13 mouse cellular contexts compared by ENCODE assay signal in the genomic region with DNA sequence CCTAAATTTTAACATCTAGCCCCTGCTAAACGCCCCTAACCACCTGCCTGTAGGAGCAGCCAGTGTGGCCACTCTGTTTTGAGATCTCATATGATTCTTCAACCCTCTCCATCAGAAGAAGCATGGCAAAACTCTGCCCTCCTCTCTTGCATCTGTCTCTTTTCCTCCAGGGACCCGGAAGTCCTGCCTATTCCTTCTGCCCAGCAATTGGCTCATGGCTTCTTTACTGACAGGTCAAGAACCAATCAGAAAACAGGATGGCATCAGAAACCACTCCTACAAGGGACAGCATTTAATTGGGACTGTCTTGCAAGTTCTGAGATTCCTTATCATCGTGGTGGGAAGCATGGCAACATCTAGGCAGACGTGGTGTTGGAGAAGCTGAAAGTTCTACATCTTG. TPM values are rescaled to one million over a fixed set of nuclear protein-coding genes. Genes with fewer than 3 reads are reported as not detected.
DNase-seq lines count a peak whose midpoint lies in the region; ATAC-seq and TF ChIP-seq lines count a peak whose summit lies in the region.
"Had no signal": no experiment of that assay in that cellular context is flagged by ENCODE, and none has a peak within 500 bp of the region (broad histone marks: within the 10 kb centered on the region; RNA-seq: fewer than 3 reads in every experiment).

No protein-coding gene starts in this region.

- no peaks in the 10 kb centered on the region for H3K27me3 ChIP-seq in kidney, embryonic 16.5 days (ENCODE audit: insufficient read depth, low read length)
- no peaks in the 10 kb centered on the region for H3K27me3 ChIP-seq in E14TG2a.4 (ENCODE audit: insufficient read depth, low read length)
- H3K27me3 ChIP-seq in midbrain, embryonic 12.5 days, result no peaks in the 10 kb centered on the region
- H3K27me3 ChIP-seq: Patski had no signal

- H3K4me2 ChIP-seq in kidney, embryonic 16.5 days (replicated peaks; ENCODE audit: low read depth, low read length), result peak overlapping the region; percentile 21; the same call in 1 of the 2 replicates
- H3K4me2 ChIP-seq in midbrain, embryonic 12.5 days (replicated peaks), result peak overlapping the region; percentile 24; the same call in 1 of the 2 replicates

- TF ChIP-seq CTCF in E14TG2a.4 (conservative IDR thresholded peaks at IDR 0.05; ENCODE audit: low read length), result no peak

- 54% methylated on average over 4 of the region's 4 CpGs for WGBS in kidney, embryonic 16.5 days
- WGBS in midbrain, embryonic 12.5 days, result 50% methylated on average over 4 of the region's 4 CpGs

- no peak for DNase-seq in kidney, adult 11 months
- DNase-seq in MEL-GATA-1-ER (ENCODE audit: extremely low read depth, low read depth), result peak; percentile 90
- DNase-seq in layer of hippocampus, postnatal 36 days, result no peak
- no peak for DNase-seq in layer of hippocampus, adult 9-10 months (ENCODE audit: low spot score)
- DNase-seq: adrenal gland, postnatal 36 days; cerebellum, adult 9-10 months; gastrocnemius, adult 2 months; kidney, postnatal 36 days; thymus, adult 18-20 months had no signal

- no peaks in the 10 kb centered on the region for H3K4me1 ChIP-seq in kidney, embryonic 16.5 days (ENCODE audit: insufficient read depth, low read length)
- H3K4me1 ChIP-seq in E14TG2a.4 (replicated peaks; ENCODE audit: low read depth, low read length), result peaks cover 14% of the 10 kb centered on the region
- no peaks in the 10 kb centered on the region for H3K4me1 ChIP-seq in midbrain, embryonic 12.5 days

- no peak for ATAC-seq in kidney, embryonic 16.5 days (ENCODE audit: low FRiP score, low TSS enrichment)
- no peak for ATAC-seq in midbrain, embryonic 12.5 days (ENCODE audit: low FRiP score, low read depth)
- ATAC-seq: Patski had no signal

- H3K9ac ChIP-seq in kidney, embryonic 16.5 days (replicated peaks; ENCODE audit: low read length), result no peak overlapping the region
- H3K9ac ChIP-seq in midbrain, embryonic 12.5 days (replicated peaks), result no peak overlapping the region

- H3K4me3 ChIP-seq in kidney, embryonic 16.5 days (ENCODE audit: low read length), result no peak overlapping the region
- H3K4me3 ChIP-seq in E14TG2a.4 (replicated peaks; ENCODE audit: low read length), result peak overlapping the region; percentile 80
- 0 out of 2 replicates have a peak overlapping the region, but pooled peaks have one; percentile 10 for H3K4me3 ChIP-seq in midbrain, embryonic 12.5 days
- H3K4me3 ChIP-seq: gastrocnemius, adult 2 months had no signal

- H3K36me3 ChIP-seq in kidney, embryonic 16.5 days (ENCODE audit: insufficient read depth, low read length), result no peaks in the 10 kb centered on the region
- H3K36me3 ChIP-seq in E14TG2a.4 (ENCODE audit: insufficient read depth, low read length), result no peaks in the 10 kb centered on the region
- H3K36me3 ChIP-seq in midbrain, embryonic 12.5 days, result no peaks in the 10 kb centered on the region

- no peak overlapping the region for H3K27ac ChIP-seq in kidney, embryonic 16.5 days (ENCODE audit: low read length)
- H3K27ac ChIP-seq in midbrain, embryonic 12.5 days (replicated peaks), result no peak overlapping the region
- H3K27ac ChIP-seq: gastrocnemius, adult 2 months had no signal

- peaks cover 4% of the 10 kb centered on the region; the same call in 1 of the 2 replicates for H3K9me3 ChIP-seq in kidney, embryonic 16.5 days (ENCODE audit: low read length)
- no peaks in the 10 kb centered on the region for H3K9me3 ChIP-seq in E14TG2a.4 (ENCODE audit: low read length)
- no peaks in the 10 kb centered on the region for H3K9me3 ChIP-seq in midbrain, embryonic 12.5 days

RNA-seq across cellular contexts. Expression of gene Csrp1, which starts 11.5 kb away (rescaled TPM):
- polyA plus RNA-seq in kidney, embryonic 16.5 days (2015; fragmentation: Nextera tagmentation; extraction: Ambion mirVana), result 141 and 157 TPM in 2 replicates
- polyA plus RNA-seq in midbrain, embryonic 12.5 days (2016; fragmentation: Nextera tagmentation; extraction: Ambion mirVana), result 35.6 and 41.0 TPM in 2 replicates
- 100 to 1,000 TPM; 211 to 220 TPM for total RNA-seq in layer of hippocampus, postnatal 36 days (2021)

RNA-seq across cellular contexts. Expression of gene Phlda3, which starts 57.5 kb away (rescaled TPM):
- polyA plus RNA-seq in kidney, embryonic 16.5 days (2015; fragmentation: Nextera tagmentation; extraction: Ambion mirVana), result 79.6 and 87.5 TPM in 2 replicates
- polyA plus RNA-seq in midbrain, embryonic 12.5 days (2016; fragmentation: Nextera tagmentation; extraction: Ambion mirVana), result 15.7 and 21.8 TPM in 2 replicates
- 10 to 100 TPM; 14.0 to 16.6 TPM for total RNA-seq in layer of hippocampus, postnatal 36 days (2021)
